Mouse (Mus musculus) small intestine, adult 2 months (tissue): ENCODE measurements around the gene Cdyl2.

Experiments
- CTCF ChIP-seq: fragments of 200-500 bp; IDR thresholded peaks from 2 replicates; pipeline ENCODE4 v1.5.1; 2012; ENCODE audit warnings: low read depth, mild to moderate bottlenecking, control low read depth, inconsistent platforms, low read length, moderate library complexity, mixed read lengths; ENCODE audit not compliant: insufficient replicate concordance, insufficient read length; ENCODE audit errors: extremely low read depth
- POLR2A ChIP-seq: fragments of 200-500 bp; IDR thresholded peaks from 2 replicates; pipeline ENCODE4 v1.6.1; 2012; ENCODE audit warnings: low read depth, mild to moderate bottlenecking, control low read depth, inconsistent platforms, low read length, moderate library complexity

DNA sequence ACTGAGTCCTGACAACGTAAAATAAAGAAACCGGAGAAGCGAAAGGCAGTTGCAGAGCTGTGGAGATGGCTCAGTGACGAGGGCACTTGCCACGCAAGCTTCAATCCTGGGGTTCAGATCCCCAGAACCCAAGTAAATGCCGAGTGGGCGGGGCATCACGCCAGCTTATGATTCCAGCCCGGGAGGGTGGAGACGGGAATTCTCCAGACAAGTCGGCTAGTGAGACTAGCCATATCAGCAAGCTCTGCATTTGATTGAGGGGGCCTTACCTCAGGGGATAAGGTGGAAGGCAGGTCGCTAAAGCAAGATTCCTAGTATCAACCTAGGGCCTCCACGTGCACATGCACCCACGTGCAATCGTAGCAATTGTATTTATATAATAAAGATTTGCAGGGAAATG, 39.9 kb downstream of the Cdyl2 start:
- no peak for TF ChIP-seq CTCF
- TF ChIP-seq POLR2A: no peak
